Mouse (Mus musculus) hindbrain, embryonic 11.5 days (tissue): ENCODE measurements around the gene Chst8. TPM values are rescaled to one million over a fixed set of nuclear protein-coding genes. Genes with fewer than 3 reads are reported as not detected.
A peak's percentile ranks its signal among the peaks of the same experiment; 100 is the strongest.

ENCODE experiments used
- ATAC-seq: fragments of 200-750 bp; cut with Nextera tagmentation; 2 replicates; pipeline ENCODE4 v1.8.0; 2017; ENCODE audit warnings: mild to moderate bottlenecking, moderate TSS enrichment, moderate library complexity; ENCODE audit not compliant: low FRiP score
- DNase-seq: peaks from one replicate; pipeline ENCODE4 v3.0.0-alpha.2; 2015; ENCODE audit warnings: low spot score
- H3K27ac ChIP-seq: fragments of 300-500 bp; sonication (generic); 2 replicates; pipeline ENCODE4 v1.5.1; 2014; ENCODE audit warnings: mild to moderate bottlenecking, low read depth, low read length
- H3K27me3 ChIP-seq: fragments of 300-500 bp; sonication (generic); 2 replicates; pipeline ENCODE4 v1.6.1; 2014; ENCODE audit warnings: mild to moderate bottlenecking, low read length, moderate library complexity, mixed read lengths; ENCODE audit not compliant: control insufficient read depth, insufficient read depth
- H3K36me3 ChIP-seq: fragments of 300-500 bp; sonication (generic); 2 replicates; pipeline ENCODE4 v1.6.1; 2014; ENCODE audit warnings: mild to moderate bottlenecking, low read length, moderate library complexity, mixed read lengths; ENCODE audit not compliant: control insufficient read depth, insufficient read depth
- H3K4me1 ChIP-seq: fragments of 300-500 bp; sonication (generic); replicated peaks from 2 replicates; pipeline ENCODE4 v1.6.1; 2014; ENCODE audit warnings: low read length, mixed read lengths; ENCODE audit not compliant: control insufficient read depth, insufficient read depth
- H3K4me2 ChIP-seq: fragments of 300-500 bp; sonication (generic); replicated peaks from 2 replicates; pipeline ENCODE4 v1.6.1; 2014; ENCODE audit warnings: mild to moderate bottlenecking, low read depth, low read length
- H3K4me3 ChIP-seq: fragments of 300-500 bp; sonication (generic); 2 replicates; pipeline ENCODE4 v1.5.1; 2014; ENCODE audit warnings: low read depth, low read length
- H3K9ac ChIP-seq: fragments of 300-500 bp; sonication (generic); 2 replicates; pipeline ENCODE4 v1.6.1; 2014; ENCODE audit warnings: low read depth, low read length
- H3K9me3 ChIP-seq: fragments of 300-500 bp; sonication (generic); 2 replicates; pipeline ENCODE4 v1.6.1; 2016; ENCODE audit warnings: low read length; ENCODE audit not compliant: control insufficient read depth
- WGBS: fragments of 180-500 bp; shearing (Covaris S2); extraction: QIAGEN DNeasy Blood & Tissue Kit; methylation state at CpG from one replicate; pipeline ENCODE4 v1.1.7; 2014; 5-methylcytosine and 5-hydroxymethylcytosine counted together
- polyA plus RNA-seq: library from polyadenylated mRNA; unstranded; fragments of >200 nt; fragmentation: Nextera tagmentation; extraction: Ambion mirVana; gene quantifications from 2 replicates; pipeline ENCODE4 v1.2.1, GENCODE M21; 2014

The Chst8 gene
- polyA plus RNA-seq, 1 experiment from 2014 or later, result 13.5 TPM

DNA sequence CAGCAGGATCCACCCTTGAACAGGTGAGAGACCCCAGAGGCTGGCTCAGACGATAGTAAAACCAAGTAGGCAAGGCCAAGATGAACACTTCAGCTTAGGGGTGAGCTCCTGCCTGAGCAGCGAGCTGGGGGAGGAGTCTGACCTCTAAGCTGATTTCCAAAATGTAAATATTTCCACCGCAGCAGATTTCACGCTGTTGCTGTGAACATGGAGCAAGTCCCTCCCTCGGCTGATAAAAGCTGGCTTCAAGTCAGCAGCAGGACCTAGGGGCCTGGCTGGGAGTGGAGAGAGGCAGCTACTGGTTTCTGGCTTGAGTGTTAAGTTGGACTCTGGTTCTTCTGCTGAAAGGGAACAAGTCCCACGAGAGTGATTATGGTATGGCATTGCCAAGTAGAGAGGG is 123.5 kb downstream of the Chst8 start:
- Histone ChIP-seq H3K4me1 (peaks cover 12% of the 10 kb centered on the region; the same call in 1 of the 2 replicates), H3K36me3 (no peaks in the 10 kb centered on the region), H3K9me3 (no peaks in the 10 kb centered on the region), H3K27me3 (no peaks in the 10 kb centered on the region), H3K9ac (no peak overlapping the region), H3K4me2 (no peak overlapping the region), H3K27ac (no peak overlapping the region), H3K4me3 (no peak overlapping the region)
- DNase-seq (no peak), ATAC-seq (no peak)
- WGBS, result 39% methylated on average over 5 of the region's 6 CpGs

DNA sequence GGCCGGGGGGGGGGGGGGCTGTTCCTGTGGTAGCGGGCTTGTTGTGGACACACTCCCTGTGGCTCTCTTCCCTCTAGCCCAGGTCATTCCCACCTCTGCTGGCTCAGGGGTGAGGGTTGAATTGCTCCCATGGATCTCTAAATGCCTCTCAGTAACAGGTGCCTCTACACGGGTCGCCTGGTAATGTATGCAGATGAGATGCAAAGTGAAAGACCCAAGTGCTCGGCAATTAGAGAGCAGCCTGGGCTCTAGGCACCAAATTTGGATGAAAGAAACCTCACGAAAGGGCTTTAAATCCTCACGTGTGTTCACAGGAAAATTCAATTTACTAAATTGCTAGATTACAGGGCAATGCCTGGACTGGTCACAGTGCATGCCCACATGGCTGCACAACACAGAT is 126.7 kb downstream of the Chst8 start:
- Histone ChIP-seq H3K4me2 (no peak overlapping the region), H3K27ac (no peak overlapping the region), H3K36me3 (no peaks in the 10 kb centered on the region), H3K27me3 (no peaks in the 10 kb centered on the region), H3K9ac (no peak overlapping the region), H3K9me3 (no peaks in the 10 kb centered on the region), H3K4me3 (no peak overlapping the region), H3K4me1 (0 out of 2 replicates have a peak, but pooled peaks cover 3% of the 10 kb centered on the region)
- WGBS, result 31% methylated on average over 7 of the region's 7 CpGs
- DNase-seq, result no peak
- no peak for ATAC-seq

DNA sequence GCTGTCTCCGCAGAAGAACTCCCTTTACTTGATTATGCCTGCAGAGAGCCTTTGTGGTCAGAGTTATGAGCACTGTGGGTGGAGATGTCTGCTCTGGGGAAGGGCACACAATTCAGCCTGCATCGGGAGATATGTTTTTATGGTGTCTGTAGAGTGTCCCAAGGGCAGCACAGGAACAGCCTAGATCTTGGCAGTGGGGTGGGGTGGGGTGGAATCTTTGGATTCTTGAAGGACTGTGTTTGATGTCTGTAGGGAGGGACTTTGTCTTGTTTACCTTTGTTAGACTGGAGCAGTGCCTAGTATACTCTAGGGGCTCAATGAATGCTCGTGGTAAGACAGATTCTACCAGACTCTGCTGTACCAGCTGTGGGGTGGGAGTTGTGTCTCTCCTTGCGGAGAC is 127.3 kb downstream of the Chst8 start:
- H3K27ac ChIP-seq, result no peak overlapping the region
- H3K9ac ChIP-seq, result no peak overlapping the region
- no peak overlapping the region for H3K4me2 ChIP-seq
- no peaks in the 10 kb centered on the region for H3K9me3 ChIP-seq
- no peaks in the 10 kb centered on the region for H3K36me3 ChIP-seq
- H3K4me3 ChIP-seq, result no peak overlapping the region
- ATAC-seq (no peak), DNase-seq (no peak)
- no peaks in the 10 kb centered on the region for H3K4me1 ChIP-seq
- H3K27me3 ChIP-seq, result no peaks in the 10 kb centered on the region
- WGBS, result 74% methylated on average over 4 of the region's 4 CpGs

DNA sequence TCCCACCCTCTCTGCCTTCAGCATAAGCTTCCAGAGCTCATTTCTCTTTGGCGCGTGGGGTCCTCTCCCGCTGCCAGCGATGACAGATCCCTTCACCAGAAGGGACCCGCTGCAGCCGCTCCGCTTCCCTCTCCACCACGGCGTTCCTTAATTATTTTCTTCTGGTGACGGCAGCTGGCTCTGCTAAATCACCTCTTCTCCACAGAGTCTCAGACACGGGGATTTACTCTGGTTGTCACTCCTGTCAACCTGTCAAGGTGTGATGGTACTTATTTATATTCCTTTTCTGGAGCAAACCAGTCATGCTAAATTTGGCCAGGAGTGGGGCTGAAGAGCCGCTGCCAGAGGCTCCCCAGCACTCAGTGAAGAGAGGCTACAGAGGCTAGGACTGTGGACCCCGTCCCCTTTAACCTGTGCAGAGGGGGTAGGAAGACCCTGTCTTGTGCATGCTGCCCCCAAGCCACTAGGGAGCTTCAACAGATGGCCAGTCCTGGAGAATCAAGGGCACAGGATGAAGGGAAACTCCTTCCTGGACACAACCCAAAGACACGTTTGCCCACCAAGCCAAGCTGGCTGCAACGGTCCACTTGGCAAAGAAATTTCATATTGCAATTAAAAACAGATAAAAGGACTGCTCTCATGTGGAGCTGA is 131.6 kb downstream of the Chst8 start:
- no peak overlapping the region for H3K9ac ChIP-seq
- H3K27ac ChIP-seq, result no peak overlapping the region
- 68% methylated on average over 15 of the region's 15 CpGs for WGBS
- H3K27me3 ChIP-seq, result peaks cover 2% of the 10 kb centered on the region
- DNase-seq (no peak), ATAC-seq (no peak)
- H3K36me3 ChIP-seq, result no peaks in the 10 kb centered on the region
- H3K4me3 ChIP-seq, result no peak overlapping the region
- H3K4me1 ChIP-seq, result no peaks in the 10 kb centered on the region; the same call in 1 of the 2 replicates
- no peaks in the 10 kb centered on the region for H3K9me3 ChIP-seq
- no peak overlapping the region for H3K4me2 ChIP-seq

DNA sequence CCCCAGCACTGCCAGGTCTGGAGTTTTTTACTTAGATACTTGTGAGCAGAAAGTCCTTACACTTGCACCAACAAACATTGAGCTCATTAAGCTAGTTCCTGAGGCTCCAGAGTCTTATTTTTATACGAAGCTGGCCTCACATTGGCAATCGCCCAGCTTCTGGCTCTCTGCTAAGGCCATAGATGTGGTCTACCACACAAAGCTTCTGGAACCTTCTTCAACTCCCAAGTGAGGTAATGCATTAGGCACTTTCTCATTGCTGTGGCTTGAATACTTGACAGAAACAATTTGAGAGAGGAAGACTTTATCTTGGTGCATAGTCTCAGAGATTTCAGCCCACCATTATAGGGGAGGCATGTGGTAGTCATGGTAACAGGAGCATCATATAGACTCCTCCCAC is 132.6 kb downstream of the Chst8 start:
- Histone ChIP-seq H3K4me3 (no peak overlapping the region), H3K27ac (no peak overlapping the region), H3K9ac (no peak overlapping the region), H3K4me1 (no peaks in the 10 kb centered on the region; the same call in none of the 2 replicates), H3K4me2 (no peak overlapping the region), H3K36me3 (no peaks in the 10 kb centered on the region), H3K9me3 (no peaks in the 10 kb centered on the region), H3K27me3 (peaks cover 12% of the 10 kb centered on the region)
- DNase-seq (no peak), ATAC-seq (no peak)
- 87% methylated on average over 2 of the region's 2 CpGs for WGBS

DNA sequence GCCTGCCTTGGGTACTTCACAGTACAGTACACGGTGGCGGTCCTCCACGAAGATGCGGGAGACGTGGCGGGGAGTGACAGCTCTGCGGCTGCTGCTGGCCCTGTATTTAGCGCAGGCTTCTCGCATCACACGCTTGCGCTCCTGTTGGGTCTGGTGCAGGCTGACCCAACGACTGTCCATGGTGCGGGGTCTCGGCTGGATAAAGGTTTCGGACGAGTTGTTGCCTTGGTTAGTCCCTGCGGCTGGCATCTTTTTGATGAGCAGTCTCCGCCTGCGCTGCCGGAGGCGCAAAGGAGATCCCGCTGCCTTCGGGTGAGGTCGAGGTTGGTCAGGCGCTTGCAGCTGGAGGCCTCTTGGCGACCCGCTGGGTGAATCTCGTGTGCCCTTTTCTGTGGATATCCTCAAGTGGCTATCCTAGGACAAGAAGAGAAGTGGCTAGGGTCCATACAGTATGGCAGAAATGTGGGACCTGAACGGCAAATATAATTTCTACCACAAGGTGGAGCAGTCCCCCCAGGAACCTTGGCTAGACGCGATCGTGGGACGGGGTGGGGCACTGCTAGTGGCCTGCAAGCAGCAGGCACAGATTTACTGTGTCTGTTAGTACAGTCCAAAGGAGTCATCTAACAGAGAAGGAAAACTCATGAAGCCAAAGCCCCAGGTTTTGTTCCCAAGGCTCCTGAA is 136.5 kb downstream of the Chst8 start:
- Histone ChIP-seq H3K4me1 (no peaks in the 10 kb centered on the region; the same call in none of the 2 replicates), H3K9me3 (no peaks in the 10 kb centered on the region), H3K27ac (no peak overlapping the region), H3K36me3 (no peaks in the 10 kb centered on the region), H3K4me3 (peak overlapping the region; percentile 20), H3K27me3 (peaks cover 32% of the 10 kb centered on the region), H3K9ac (0 out of 2 replicates have a peak overlapping the region, but pooled peaks have one; percentile 2), H3K4me2 (peak overlapping the region; percentile 29)
- WGBS, result 7% methylated on average over 33 of the region's 33 CpGs
- DNase-seq (peak; percentile 92), ATAC-seq (peak; percentile 62; the same call in 1 of the 2 replicates)

DNA sequence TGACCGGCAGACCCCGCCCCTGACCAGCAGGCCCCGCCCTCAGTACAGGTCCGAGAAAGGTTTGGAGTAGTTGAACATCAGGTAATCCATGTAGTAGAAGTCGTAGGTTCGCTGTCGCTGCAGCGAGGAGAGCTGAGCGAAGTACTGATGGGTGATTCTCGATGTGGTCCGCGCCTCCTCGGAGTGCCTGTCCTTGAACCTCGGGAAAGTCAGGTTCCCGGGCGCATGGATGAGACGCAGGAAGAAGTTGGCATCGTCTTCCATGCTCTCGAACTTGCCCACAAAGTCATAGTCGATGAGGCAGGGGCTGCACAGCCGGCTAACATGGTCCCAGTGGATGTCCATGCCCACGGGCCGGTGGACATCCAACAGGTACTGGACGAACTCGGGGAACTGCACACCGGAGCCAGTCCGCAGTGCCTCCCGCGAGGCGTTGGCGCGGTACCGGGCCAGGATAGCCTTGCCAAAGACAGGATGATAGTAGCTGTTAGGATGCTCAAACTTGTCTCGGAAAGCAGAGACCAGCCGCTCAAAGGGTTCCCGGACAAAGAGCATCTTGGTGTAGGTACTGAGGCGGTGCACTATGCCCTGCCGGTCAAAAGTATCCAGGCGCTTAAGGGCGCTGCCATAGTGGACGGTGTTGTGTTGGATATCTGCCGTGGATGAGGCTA is 137.3 kb downstream of the Chst8 start:
- ATAC-seq (no peak), DNase-seq (no peak)
- WGBS, result 11% methylated on average over 42 of the region's 42 CpGs
- H3K9ac ChIP-seq, result no peak overlapping the region
- H3K9me3 ChIP-seq, result no peaks in the 10 kb centered on the region
- H3K27me3 ChIP-seq, result peaks cover 32% of the 10 kb centered on the region
- H3K4me1 ChIP-seq, result no peaks in the 10 kb centered on the region; the same call in none of the 2 replicates
- no peaks in the 10 kb centered on the region for H3K36me3 ChIP-seq
- H3K4me3 ChIP-seq, result peak overlapping the region; percentile 20; the same call in 1 of the 2 replicates
- H3K4me2 ChIP-seq, result peak overlapping the region; percentile 29
- H3K27ac ChIP-seq, result no peak overlapping the region

DNA sequence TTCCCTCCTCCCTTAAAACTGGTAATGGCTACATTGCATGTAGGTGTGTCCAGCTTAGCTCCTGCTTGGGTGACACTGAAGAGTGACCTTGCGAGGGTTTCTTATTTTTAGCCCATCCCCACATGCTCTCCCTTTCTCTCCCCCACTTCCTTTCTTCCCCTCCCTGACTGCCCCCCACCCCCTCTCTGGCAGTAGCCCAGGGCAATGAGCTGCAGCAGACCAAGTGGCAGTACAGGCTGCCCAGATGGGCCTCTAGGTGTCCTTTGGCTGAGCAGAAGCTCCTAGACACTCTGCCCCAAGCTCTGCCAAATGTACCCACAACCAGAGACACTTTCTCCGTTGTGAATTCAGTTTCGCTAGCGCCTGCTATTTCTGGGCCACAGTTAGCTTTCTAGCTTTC is 139.6 kb downstream of the Chst8 start:
- no peaks in the 10 kb centered on the region for H3K9me3 ChIP-seq
- DNase-seq (no peak), ATAC-seq (no peak)
- 88% methylated on average over 4 of the region's 4 CpGs for WGBS
- H3K4me2 ChIP-seq, result no peak overlapping the region
- no peaks in the 10 kb centered on the region for H3K36me3 ChIP-seq
- H3K4me3 ChIP-seq, result no peak overlapping the region
- peaks cover 32% of the 10 kb centered on the region for H3K27me3 ChIP-seq
- H3K4me1 ChIP-seq, result no peaks in the 10 kb centered on the region; the same call in none of the 2 replicates
- no peak overlapping the region for H3K27ac ChIP-seq
- no peak overlapping the region for H3K9ac ChIP-seq
